Mouse (Mus musculus): ENCODE measurements around the gene Tns2.
"Not testable (repeated sequence)": the region's sequence is repeated elsewhere in the genome, so short reads cannot be mapped to it uniquely, and the experiment has no call there.

Gene Tns2

DNA sequence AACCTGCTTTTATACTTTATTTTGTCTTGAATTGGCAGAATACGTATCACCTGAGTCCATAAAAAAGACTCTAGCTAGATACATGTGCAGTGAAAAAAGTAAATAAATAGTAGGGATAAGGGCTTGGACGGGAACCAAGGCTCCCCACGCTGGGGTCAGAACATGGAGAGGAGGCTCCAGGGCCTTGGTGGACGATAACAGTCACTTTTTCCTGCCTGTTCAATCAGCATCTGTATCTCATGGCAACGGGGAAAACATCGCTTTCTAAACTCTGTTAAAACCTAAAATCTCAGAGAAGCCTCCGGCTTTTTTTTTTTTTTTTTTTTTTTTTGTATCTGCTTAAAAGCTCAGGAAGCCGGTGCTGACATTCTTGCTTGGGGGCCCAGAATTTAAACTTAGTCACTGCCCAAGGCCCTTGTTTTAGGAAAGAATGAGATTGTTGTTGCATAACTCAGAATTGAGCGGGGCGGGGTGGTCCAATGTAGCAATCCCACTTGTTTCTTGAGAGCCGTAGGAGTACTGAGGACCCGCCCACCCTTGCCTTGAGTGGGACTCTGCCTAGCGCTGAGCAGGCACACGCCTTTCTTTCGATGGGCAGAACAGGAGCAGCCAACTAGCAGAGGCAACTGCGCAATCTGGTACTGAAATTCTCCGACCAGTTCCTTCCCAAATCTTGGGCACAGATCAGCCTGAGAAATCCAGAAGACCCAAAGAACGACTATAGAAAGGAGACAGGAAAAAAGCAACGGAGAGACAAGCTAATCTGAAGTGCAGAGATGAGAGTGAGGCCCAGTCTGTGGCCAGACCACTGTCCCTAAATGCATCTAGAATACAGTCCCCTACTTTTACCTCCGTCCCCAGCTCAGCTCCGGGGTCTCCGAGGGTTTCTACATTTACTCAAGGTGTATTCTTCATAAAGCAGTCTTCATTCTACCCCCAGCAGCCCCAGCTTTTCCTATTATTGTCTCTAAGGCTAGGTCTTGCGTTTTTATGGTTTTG lies 43.0 kb downstream of the Tns2 start:
- peak; percentile 56 to 62 for DNase-seq (ENCODE audit: low spot score in 2 of 2)

DNA sequence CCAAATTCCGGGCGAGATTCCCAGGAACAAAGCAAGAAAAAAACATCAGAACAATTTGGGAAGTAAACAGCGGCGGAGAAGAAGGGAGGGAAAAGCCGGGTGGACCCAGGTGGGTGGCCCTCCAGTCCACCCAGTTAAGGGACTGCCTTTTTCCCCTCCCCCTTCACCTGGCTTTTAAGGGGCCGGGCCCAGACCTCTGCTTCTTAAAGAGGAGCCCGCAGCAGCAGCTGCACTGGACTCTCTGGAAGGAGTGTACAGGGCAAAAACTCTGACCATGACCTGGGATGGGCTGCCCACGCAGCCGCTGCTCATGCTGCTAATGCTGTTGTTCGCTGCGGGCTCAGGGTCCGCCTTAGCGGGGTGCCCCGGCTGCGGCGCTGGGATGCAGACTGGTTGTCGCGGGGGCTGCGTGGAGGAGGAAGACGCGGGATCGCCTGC lies 44.1 kb downstream of the Tns2 start, which contains the start of gene Igfbp6:
Igfbp6 (plus strand) TSS at position 89 of the 438 bp plus-strand sequence.
- DNase-seq (ENCODE audit: low spot score in 2 of 2): peak in 1 of 2 experiments; percentile 25

DNA sequence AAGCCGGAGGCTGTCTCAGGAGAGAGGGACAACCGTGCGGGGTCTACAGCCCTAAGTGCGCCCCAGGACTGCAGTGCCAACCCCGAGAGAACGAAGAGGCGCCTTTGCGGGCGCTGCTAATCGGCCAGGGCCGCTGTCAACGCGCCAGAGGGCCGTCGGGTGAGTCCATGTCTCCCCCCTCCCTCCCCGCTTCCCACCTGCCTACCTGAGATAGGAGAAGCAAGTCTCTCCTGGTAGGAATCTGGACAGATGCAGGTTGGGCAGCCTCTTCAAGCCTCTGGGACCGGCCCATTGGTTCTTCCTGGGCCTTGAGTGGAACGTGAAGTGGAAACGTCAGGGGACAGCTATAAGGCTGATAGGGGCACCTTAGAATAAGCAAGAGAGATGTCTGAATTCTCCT lies 44.5 kb downstream of the Tns2 start:
- peak in 1 of 2 experiments; percentile 13 for DNase-seq (ENCODE audit: low spot score in 2 of 2)

DNA sequence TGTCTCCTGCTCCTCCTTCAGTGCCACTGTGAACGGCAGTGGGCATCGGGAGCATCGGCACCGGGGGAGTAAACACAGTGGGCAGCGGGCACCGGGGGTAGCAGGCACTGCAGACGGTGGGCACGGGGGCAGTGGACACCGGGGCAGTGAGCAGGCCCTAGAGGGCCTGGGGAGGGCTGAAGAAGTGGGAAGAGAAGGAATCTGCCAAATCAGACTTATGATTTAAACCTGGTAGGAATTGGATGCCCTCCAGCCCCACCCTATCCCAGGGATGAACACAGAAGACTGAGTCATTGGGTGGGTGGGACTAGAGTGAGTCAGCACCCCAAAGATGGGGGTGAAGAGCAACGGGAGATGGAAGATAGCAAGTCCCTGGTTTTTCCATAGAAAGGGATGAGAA lies 45.1 kb downstream of the Tns2 start:
- DNase-seq (ENCODE audit: low spot score in 2 of 2): peak; percentile 66 to 79

DNA sequence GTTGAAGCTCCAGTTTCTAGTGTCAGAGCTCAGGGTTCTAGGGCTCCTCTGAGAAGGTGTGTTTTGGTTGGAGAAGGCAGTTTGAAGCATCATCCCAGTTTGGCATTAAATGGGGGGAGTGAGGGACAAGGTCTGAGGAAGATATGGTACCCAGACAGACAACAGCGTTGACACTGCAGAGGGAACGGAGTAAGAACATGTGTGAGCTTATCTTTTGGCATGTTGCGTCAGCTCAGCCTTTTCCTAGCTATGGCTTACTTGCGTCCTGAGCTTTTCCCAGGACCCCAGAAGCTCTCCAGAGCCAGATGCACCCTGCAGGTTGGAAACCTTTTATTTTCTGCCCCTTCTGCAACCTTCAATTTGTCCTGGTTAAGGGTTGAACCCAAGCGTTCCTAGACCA lies 45.9 kb downstream of the Tns2 start:
- no peak for DNase-seq (ENCODE audit: low spot score in 2 of 2)

DNA sequence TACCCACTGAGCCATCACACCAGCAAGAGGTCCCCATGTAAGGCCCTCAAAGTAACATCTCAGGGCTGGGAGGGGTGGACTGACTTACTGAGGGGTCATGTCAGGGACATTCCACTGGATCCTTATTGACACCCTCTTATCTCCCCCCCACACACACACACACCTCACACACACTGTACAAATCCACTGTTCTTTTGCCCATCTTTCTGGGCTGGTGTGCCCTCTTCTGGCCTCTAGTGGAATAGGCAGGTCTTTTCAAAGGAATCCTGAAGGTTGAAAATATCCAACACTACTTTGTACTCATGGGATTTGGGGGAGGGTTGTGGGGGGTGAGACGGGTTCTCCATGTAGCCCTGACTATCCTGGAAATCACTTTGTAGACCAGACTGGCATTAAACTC lies 46.7 kb downstream of the Tns2 start:
- DNase-seq (ENCODE audit: low spot score in 2 of 2): peak; percentile 49 to 53

DNA sequence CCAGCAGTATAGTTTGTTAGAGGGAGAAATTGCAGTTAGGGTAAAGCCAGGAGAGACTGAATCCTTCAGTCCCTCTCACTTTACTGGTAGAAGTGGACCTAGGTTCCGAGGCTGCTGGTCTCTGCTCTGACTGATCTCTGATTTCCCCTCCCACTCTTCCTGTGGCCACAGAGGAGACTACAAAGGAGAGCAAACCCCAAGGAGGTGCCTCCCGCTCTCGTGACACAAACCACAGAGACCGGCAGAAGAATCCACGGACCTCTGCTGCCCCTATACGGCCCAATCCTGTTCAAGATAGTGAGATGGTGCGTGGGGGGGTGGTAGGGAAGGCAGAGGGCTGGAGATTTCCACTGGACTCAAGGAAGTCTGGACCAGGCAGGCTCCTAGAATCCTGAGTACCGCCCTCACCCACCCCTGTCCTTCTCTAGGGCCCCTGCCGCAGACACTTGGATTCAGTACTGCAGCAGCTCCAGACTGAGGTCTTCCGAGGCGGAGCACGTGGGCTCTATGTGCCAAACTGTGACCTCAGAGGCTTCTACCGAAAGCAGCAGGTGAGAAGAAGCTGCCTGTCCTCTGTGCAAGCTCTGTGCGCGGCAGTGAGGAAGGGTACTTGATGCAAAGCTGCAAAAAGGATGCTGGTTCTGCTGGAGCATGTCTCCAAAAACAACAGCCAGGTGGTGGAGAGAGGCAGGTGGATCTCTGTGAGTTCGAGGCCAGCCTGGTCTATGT lies 47.6 kb downstream of the Tns2 start:
- no peak for DNase-seq (ENCODE audit: low spot score in 2 of 2)

DNA sequence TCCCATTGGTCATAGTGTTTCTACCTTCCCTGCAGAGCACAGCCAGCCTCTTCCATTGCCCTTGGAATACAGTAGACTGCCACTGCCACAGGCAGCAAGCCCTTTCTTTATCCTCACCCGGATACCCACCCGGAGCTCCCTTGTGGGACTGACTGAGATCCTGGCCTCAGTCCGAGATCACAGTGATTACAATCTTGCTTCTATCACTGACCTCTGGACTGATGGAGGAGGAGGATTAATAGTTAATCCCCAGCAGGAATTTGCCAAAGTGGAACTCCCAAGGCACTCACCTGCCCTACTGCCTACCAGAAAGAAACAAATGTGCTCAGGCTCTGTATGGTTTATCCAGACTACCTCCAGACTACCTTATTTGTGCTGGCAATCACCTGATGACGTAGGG lies 49.3 kb downstream of the Tns2 start:
- no peak for DNase-seq (ENCODE audit: low spot score in 2 of 2)

DNA sequence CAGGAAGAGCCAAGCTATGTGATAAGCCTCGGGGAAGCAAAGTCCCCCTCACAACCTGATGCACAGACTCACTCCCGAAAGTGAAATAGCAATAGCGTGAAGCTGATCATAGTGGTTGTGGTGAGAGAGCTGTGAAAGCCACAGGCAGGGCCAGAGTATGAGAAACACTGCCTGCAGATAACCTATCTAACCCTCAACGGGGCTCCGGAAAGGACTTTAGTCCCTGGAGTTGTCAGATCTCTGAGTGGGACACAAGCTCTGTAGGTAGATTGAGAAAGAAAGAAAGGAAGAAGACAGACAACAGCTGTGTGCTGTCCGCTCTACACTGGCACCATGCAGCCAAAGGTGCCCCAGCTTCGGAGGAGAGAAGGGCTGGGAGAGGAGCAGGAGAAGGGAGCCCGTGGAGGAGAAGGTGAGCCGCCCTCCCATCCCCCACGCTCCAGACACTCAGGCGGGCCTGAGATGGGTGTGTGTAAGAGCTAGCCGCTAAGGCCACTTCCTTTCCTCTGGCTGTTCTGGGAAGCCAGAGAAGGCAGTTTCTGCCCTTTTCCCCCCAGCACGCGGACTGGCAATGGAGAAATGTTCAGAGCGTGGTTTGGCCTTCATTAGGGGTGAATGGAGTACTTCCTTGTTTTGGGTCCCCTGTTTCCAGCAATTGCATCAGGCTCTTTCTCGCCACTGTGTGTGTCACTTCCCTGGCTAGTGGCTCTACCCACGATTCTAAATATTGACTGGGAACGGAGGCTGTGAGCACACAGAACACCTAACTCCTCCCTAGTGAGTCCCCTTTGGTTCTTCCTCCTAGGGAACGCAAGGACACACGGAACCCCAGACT lies 50.3 kb downstream of the Tns2 start, which contains the start of gene Soat2:
Soat2 (plus strand) TSS at position 226 of the 835 bp plus-strand sequence.
- DNase-seq (ENCODE audit: low spot score in 2 of 2): no peak

DNA sequence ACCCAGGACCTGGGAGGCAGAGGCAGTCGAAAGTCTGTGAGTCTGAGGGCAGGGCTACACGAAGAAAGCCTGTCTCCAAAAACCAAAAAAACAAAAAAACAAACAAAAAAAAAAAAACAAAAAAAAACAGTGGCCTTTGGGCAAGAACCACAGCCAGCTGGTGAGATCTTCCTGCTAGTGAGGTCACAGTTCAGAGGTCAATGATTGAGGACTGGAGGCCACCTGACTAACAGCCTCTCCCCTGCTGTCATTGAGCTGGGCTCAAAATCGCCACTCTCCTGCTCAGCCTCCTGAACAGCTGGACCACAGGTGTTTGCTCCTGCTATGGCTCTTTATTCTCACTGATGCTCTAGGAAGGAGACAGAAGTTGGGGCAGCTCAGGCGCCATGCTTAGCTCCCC lies 52.4 kb downstream of the Tns2 start:
- DNase-seq (ENCODE audit: low spot score in 2 of 2): no peak

DNA sequence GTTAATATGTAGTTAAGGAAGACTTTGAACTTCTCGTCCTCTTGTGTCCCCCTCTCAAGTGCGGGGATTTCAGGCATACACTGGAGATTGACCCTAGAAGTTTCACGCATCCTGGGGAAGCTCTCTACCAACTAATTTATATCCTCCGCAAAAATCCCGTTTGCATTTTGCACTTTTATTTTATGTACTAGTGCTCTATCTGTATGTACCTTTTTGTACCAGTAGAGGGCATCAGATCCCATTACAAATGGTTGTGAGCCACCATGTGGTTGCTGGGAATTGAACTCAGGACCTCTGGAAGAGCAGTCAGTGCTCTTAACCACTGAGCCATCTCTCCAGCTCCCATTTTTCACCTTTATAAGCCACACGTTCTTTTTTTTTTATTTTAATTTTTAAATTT lies 54.8 kb downstream of the Tns2 start:
- not testable (repeated sequence) for DNase-seq (ENCODE audit: low spot score in 2 of 2)

DNA sequence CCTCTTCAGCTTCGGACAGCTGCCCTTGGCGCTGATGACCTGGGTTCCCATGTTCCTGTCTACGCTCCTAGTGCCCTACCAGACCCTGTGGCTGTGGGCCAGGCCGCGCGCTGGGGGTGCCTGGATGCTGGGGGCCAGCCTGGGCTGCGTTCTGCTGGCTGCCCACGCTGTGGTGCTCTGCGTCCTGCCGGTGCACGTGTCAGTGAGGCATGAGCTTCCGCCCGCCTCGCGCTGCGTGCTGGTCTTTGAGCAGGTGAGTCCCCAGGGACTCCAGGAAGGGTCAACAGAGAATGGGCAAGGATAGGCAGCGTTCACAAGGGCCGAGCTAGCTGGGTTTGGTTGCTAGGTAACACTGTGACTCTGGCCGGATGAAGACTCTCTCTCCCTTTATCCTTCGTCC lies 56.6 kb downstream of the Tns2 start:
- DNase-seq (ENCODE audit: low spot score in 2 of 2): no peak

DNA sequence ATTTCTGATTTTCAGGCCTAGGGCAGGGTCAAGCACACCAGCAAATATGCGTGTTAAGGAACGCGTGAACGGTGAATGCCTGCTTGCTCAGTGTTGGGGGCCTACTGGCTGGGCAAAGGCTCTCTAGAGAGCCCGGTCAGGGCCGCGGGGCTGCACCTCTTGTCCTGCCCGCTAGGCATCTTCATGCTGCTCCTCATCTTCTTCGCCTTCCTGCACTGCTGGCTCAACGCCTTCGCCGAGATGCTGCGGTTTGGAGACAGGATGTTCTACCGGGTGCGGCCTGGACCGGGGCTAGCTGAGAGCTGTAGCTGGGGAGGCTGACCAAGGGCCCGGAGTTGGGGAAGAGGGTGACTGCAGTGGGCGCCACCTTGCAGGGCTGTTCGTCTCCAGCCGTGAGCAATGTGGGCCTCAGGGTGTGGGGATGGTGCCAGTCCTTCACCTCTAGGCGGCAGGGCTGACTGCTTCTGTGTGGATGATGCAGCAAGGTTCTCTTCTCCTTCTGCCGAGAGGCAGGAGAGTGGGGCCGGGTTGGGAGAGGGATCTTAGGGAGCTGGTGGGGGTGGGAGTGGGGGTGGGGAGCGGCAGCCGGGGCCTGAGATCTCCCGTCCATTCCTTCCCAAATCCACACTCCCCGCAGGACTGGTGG lies 60.3 kb downstream of the Tns2 start:
- no peak for DNase-seq (ENCODE audit: low spot score in 2 of 2)

DNA sequence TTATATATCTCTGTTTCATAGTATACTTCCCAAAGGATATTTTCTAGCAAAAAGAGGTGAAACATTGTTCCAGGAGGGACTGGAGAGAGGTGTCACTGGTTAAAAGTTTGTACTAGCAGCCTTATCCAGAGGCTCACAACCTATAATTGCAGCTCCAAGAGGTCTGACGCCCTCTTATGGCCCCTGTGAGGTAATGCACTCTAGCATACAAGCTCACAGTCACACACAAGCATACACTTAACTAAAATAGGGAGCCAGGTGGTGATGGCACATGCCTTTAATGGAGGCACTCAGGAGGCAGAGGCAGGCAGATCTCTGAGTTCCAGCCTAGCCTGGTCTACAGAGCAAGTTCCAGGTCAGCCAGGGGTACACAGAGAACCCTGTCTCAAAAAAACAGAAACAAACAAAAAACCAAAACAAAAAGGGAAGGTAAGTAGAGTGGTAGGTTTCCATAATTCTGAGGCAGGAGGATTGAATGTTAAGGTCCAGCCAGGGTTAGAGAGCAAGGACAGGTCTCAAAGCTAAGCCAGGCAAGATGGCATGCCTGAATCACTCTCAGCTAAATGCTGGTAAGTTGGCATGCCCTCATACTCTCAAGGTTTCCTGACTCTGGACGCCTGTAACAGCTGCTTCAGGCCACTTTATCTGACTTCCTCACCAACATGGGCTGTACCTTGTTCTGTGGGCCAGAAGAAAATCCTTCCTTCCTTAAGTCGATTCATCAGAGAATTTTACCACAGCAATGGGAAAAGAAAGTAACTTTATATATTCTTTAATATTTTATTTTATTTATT lies 63.9 kb downstream of the Tns2 start:
- DNase-seq (ENCODE audit: low spot score in 2 of 2): no peak

DNA sequence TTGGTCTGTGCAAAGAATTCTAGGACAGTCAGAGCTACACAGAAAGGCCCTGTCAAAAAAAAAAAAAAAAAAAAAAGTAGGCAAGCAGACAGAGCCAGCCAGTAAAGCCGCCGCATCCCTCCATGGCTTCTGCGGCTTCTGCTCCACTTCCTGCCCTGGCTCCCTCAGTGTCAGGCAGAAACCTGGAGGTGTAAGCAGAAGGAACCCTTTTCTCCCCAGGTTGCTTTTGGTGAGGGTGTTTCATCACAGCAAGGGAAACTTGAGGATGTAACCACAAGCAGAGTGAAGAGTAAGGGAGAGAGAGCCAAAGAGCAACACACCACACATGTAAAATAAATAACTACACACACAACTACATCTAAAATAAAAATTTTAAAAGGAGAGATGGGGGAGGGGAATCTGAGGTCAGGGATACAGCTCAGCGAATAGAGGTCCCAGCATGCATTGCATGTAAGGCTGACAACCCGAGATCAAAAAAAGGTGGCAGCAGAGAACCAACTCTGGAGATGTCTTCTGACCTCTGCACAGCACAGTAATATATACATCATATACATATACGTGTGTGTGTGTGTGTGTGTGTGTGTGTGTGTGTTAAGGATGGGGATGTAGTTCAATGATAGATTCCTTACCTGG lies 65.4 kb downstream of the Tns2 start:
- no peak for DNase-seq (ENCODE audit: low spot score in 2 of 2)
